Mouse (Mus musculus): ENCODE data around the gene Slitrk3. TPM values are rescaled to one million over a fixed set of nuclear protein-coding genes. Genes with fewer than 3 reads are reported as not detected.
"Not testable (repeated sequence)": the region's sequence is repeated elsewhere in the genome, so short reads cannot be mapped to it uniquely, and the experiment has no call there.

Slitrk3 gene
- total RNA-seq (2021): 10 to 100 TPM; 66.8 to 67.0 TPM
- long read RNA-seq, experiment 1, partial matches to known transcripts: 0 of 12 reads
- long read RNA-seq, experiment 1, other reads (novel, unspliced or antisense): 8 of 12 reads
- long read RNA-seq, experiment 2, partial matches to known transcripts: 0 of 6 reads
- long read RNA-seq, experiment 2, other reads (novel, unspliced or antisense): 2 of 6 reads

GRCm38 (mm10) chr3:73057197-73057811 lies at the start of gene Slitrk3:
TSS of gene Slitrk3 (minus strand) at chr3:73057803.
- intact Hi-C loops (cut with DNase I): loop anchor here (10.0 kb wide), 1 partner anchor 1857 kb away; no protein-coding TSS in a partner anchor
- peak; percentile 63 to 73 for DNase-seq (ENCODE audit: low spot score in 2 of 2)

DNA sequence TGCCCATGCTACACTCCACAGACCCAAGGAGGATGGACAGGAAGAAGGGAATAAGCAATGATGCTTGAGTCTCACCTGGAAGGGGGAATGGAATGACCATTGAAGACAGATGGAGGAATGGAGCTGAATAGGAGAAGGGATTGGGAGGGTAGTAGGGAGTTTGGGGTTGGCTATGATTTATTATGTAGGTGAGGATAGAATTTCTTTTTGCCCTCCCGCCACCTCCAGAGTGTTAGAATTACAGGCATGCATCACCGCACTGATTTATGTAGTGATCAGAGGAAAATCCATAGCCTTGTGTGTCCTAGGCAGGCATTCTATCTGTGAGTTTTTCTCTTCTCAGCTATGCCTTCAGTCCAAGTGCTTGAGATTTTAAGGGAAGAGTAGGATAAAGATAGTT lies 36.8 kb upstream of the Slitrk3 start:
- DNase-seq (ENCODE audit: low spot score in 2 of 2); intact Hi-C loops (cut with DNase I): not testable (repeated sequence)

DNA sequence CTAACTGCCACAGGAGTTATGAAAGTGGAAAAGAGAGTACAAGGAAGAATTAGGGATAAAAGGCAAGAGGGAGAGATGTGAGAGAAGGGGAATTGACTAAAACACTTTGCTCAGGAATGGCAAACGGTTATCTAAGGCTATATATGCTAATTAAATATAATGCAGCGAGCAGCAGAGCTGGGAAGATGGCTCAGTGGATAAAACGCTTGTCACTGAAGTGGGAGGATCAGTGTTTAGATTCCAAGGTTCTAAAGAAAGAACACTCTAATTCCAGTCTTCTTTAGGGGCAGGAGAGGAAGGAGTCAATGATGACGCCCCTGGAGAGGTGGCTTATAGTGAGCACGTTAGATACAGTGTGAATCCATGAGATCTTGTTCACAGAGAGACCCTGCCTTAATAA lies 27.0 kb upstream of the Slitrk3 start:
- DNase-seq (ENCODE audit: low spot score in 2 of 2): no peak
- intact Hi-C loops (cut with DNase I): no loop called here

- peak; percentile 75 to 87 for DNase-seq (ENCODE audit: low spot score in 2 of 2)
- intact Hi-C loops (cut with DNase I): loop anchor here (5.0 to 10.0 kb wide), 2 partner anchors 336 to 1589 kb away; no protein-coding TSS in a partner anchor
These were observed 8.5 kb upstream of the Slitrk3 start for GRCm38 (mm10) chr3:73065823-73066755.

- peak in 1 of 2 experiments; percentile 25 for DNase-seq (ENCODE audit: low spot score in 2 of 2)
- intact Hi-C loops (cut with DNase I): loop anchor here (10.0 kb wide), 1 partner anchor 1857 kb away; no protein-coding TSS in a partner anchor
These were observed 587 bp upstream of the Slitrk3 start for GRCm38 (mm10) chr3:73058190-73058589.

GRCm38 (mm10) chr3:73056492-73057196 lies 959 bp downstream of the Slitrk3 start:
- DNase-seq (ENCODE audit: low spot score in 2 of 2): peak; percentile 35 to 45
- intact Hi-C loops (cut with DNase I): loop anchor here (10.0 kb wide), 1 partner anchor 1858 kb away; no protein-coding TSS in a partner anchor

GRCm38 (mm10) chr3:73056044-73056438 lies 1.6 kb downstream of the Slitrk3 start:
- DNase-seq (ENCODE audit: low spot score in 2 of 2): peak; percentile 37 to 60
- intact Hi-C loops (cut with DNase I): loop anchor here (10.0 kb wide), 1 partner anchor 1859 kb away; no protein-coding TSS in a partner anchor

GRCm38 (mm10) chr3:73055399-73056043 lies 2.1 kb downstream of the Slitrk3 start:
- intact Hi-C loops (cut with DNase I): loop anchor here (10.0 kb wide), 1 partner anchor 1859 kb away; no protein-coding TSS in a partner anchor
- peak; percentile 22 to 27 for DNase-seq (ENCODE audit: low spot score in 2 of 2)

DNA sequence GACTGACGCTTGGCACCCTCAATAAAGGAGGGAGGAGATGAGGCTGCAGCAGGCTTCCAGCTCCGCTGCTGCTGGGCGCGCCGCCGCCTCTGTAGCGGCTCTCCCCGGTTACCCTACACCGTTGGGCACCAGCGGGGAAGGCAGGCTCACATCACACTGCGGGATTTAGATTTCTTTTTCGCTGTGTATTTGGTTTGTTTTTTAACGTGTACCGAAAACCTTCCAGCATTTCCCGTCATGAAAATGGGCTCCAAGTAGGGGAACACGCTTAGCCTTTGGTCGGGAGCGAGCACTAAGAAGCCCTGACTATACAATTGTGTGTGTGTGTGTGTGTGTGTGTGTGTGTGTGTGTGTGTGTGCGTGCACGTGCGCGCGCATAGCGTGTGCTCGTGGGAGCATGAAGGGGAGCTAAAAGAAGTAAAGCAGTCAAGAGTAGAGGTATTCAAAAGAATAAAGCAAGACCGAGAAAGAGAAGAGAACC lies 4.1 kb downstream of the Slitrk3 start:
- peak; percentile 32 to 53 for DNase-seq (ENCODE audit: low spot score in 2 of 2)
- intact Hi-C loops (cut with DNase I): loop anchor here (10.0 kb wide), 1 partner anchor 1861 kb away; no protein-coding TSS in a partner anchor

- intact Hi-C loops (cut with DNase I): loop anchor here (10.0 kb wide), 1 partner anchor 1951 kb away; no protein-coding TSS in a partner anchor
These were observed 11.4 kb downstream of the Slitrk3 start for GRCm38 (mm10) chr3:73046248-73046647.

GRCm38 (mm10) chr3:73042256-73042655 lies 15.3 kb downstream of the Slitrk3 start:
- intact Hi-C loops (cut with DNase I): loop anchor here (10.0 kb wide), 1 partner anchor 1947 kb away; no protein-coding TSS in a partner anchor
- DNase-seq (ENCODE audit: low spot score in 2 of 2): no peak

More at GRCm38 (mm10) chr3:73046248-73046647, 11.4 kb downstream of the Slitrk3 start:
- DNase-seq (ENCODE audit: low spot score in 2 of 2): peak; percentile 67 to 68

GRCm38 (mm10) chr3:73006045-73006444 lies 51.6 kb downstream of the Slitrk3 start:
- no peak for DNase-seq (ENCODE audit: low spot score in 2 of 2)
- intact Hi-C loops (cut with DNase I): no loop called here

DNA sequence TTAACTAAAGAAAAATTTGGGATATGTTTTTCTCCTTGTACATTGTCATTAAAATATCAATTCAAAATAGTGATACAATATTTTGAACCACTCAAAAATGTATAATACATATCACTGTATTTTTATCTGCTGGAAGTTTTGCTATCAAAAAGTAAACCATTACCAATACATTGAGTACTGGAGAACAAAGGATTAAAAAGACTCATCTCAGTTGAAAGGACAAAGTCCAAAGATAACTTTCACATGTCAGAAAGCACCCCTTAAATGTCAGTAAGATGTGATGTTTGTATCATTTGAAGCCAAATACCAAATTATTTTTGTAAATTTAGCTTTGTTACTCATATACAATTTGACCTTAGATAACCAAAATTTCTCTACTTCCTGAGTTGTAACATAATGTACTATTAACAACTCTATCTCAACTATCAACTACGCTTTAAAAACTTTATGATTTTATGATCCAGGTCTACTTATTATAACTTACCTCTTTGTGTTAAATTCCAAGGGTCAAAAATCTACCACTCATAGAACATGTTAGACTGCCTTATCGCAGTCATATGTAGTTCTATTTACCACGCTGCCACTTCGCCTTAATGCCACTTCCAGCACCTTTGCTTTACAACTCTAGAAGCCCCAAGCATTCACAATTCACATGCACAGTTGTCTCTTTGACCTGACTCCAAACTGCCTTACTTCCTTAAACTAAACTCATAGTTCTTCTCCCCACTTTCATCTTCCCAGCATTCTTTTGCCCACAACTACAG lies 54.5 kb downstream of the Slitrk3 start:
- DNase-seq (ENCODE audit: low spot score in 2 of 2): no peak
- intact Hi-C loops (cut with DNase I): no loop called here

DNA sequence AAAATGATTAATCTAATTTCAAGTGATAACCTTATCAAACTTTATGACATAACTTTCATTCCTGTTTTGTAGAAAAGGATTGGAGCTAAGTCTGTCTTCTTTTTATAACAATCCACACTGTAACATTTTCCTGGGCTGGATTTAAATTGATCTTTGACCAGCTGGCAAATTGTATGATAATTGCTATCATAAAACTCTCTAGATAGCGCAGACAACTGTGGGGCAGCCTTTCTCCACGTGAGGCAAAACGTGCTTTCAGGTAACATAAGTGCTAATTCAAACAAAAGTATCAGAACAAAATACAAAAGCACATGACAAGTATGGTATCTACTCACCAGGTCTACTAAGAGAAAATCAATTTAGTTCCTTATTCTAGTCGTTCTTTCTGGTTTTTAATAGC lies 60.1 kb downstream of the Slitrk3 start:
- DNase-seq (ENCODE audit: low spot score in 2 of 2): no peak
- intact Hi-C loops (cut with DNase I): no loop called here
